Mouse (Mus musculus): ENCODE measurements around the gene Bcar3. TPM values are rescaled to one million over a fixed set of nuclear protein-coding genes. Genes with fewer than 3 reads are reported as not detected.

Gene Bcar3
- polyA plus RNA-seq, 1 experiment from 2014 or later: 6.8 TPM

DNA sequence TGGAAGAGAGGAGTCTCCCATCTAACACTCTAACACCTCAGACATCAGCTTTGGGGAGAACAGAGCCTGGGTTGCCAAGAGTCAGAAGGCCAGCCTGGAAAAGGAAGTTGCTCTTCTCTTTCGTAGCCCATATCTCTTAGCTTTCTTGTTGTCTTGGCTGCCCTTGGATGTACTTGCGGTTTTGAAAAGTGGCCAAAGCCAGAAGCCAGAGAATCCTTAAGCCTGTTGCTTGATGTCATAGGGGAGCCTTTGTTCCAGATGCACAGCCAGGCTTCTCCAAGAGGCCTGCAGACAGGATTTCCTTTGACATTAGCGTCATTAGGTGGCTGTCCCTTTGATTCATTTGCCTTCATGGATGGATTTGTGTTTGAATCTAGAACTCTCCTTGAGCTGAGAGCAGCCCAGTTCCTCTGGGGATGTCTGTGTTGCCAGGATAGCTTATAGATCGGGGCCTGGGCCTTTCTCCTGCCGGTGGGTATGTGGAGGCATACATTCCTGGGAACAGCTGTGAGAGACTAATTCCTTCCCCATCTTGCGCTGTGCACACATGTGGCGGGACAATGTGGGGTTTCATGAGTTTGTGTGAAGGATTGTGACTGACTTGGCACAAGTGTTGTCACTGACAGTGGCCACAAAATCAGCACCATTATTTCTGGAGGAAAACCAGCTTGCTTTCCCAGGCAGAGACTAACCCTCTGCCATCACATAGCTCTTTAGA is 137.0 kb downstream of the Bcar3 start:
- 53% methylated on average over 7 of the region's 7 CpGs for WGBS (ENCODE audit: insufficient replicate concordance)
- no peaks in the 10 kb centered on the region for H3K36me3 ChIP-seq
- H3K27me3 ChIP-seq (replicated peaks): no peaks in the 10 kb centered on the region
- H3K4me2 ChIP-seq: no peak overlapping the region
- no peak overlapping the region for H3K9ac ChIP-seq
- H3K27ac ChIP-seq: no peak overlapping the region
- peaks cover 15% of the 10 kb centered on the region for H3K4me1 ChIP-seq
- H3K9me3 ChIP-seq (replicated peaks): no peaks in the 10 kb centered on the region
- no peak overlapping the region for H3K4me3 ChIP-seq
- ATAC-seq: no peak

DNA sequence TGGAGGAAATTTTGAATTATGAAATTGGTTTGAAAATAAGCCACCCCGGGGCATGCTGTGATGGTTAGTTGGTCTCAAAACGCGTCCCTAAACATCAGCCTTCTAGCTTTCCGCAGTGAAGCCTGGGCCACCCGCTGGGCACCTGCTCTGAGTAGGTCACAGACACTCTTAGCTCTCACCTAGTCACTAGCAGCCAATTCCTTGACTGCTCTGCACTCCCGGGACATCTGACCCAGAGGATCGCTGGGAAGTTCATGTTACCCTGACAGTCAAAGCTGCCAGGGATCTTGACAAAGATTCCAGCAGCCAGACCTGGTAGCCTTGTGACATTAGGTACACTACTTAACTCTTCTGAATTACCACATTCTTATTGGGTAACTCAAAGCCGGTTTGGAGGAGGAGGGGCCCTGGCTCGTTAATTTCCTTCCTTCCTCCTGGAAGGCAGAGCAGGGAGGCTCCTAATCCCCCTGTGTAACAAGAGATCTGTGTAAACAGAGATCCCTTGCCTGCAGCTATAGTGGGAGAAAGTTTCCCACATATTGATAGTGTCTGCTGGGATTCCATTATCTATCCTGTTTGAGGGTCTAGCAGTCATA is 139.0 kb downstream of the Bcar3 start:
- 29% methylated on average over 9 of the region's 9 CpGs for WGBS (ENCODE audit: insufficient replicate concordance)
- ATAC-seq: no peak
- H3K36me3 ChIP-seq: no peaks in the 10 kb centered on the region
- no peak overlapping the region for H3K9ac ChIP-seq
- no peak overlapping the region for H3K4me3 ChIP-seq
- no peaks in the 10 kb centered on the region for H3K9me3 ChIP-seq (replicated peaks)
- H3K27ac ChIP-seq: no peak overlapping the region
- no peaks in the 10 kb centered on the region for H3K27me3 ChIP-seq (replicated peaks)
- peak overlapping the region; percentile 21; the same call in 1 of the 2 replicates for H3K4me2 ChIP-seq
- H3K4me1 ChIP-seq: peaks cover 15% of the 10 kb centered on the region

DNA sequence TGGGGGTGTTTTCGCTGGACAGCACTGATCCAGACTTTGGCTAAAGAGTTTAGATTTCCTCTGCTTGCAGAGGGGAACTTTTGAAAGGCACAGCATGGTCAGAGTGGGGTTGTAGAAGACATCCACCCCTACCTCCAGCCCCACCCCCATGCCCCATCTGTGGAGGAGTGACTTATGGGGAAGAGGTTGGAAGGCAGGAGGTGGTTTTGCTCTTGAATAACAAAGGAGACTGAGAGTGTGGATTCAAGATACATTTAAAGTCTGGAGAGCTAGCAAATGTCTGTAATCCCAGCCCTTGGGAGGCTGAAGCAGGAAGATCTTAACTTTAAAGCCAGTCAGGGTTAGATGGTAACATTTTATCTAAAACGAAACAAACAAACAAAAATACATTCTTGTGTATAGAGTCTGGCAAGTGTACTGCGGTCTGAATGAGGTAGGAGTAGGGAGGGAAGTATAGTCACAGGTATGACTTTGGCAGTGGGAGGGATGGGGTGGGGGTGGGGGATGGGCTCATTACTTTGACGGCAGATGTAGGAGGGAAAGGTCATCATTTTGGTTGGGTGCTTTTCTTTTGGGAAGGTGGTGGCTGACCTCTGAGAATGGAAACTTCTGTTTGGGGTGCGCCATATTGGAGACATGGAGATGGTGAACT is 140.2 kb downstream of the Bcar3 start:
- Histone ChIP-seq H3K27ac (no peak overlapping the region), H3K36me3 (no peaks in the 10 kb centered on the region), H3K4me3 (no peak overlapping the region), H3K4me1 (peaks cover 12% of the 10 kb centered on the region), H3K9ac (no peak overlapping the region), H3K4me2 (peak overlapping the region; percentile 16), H3K9me3 (replicated peaks) (no peaks in the 10 kb centered on the region), H3K27me3 (replicated peaks) (no peaks in the 10 kb centered on the region)
- no peak for ATAC-seq
- 74% methylated on average over 5 of the region's 5 CpGs for WGBS (ENCODE audit: insufficient replicate concordance)

DNA sequence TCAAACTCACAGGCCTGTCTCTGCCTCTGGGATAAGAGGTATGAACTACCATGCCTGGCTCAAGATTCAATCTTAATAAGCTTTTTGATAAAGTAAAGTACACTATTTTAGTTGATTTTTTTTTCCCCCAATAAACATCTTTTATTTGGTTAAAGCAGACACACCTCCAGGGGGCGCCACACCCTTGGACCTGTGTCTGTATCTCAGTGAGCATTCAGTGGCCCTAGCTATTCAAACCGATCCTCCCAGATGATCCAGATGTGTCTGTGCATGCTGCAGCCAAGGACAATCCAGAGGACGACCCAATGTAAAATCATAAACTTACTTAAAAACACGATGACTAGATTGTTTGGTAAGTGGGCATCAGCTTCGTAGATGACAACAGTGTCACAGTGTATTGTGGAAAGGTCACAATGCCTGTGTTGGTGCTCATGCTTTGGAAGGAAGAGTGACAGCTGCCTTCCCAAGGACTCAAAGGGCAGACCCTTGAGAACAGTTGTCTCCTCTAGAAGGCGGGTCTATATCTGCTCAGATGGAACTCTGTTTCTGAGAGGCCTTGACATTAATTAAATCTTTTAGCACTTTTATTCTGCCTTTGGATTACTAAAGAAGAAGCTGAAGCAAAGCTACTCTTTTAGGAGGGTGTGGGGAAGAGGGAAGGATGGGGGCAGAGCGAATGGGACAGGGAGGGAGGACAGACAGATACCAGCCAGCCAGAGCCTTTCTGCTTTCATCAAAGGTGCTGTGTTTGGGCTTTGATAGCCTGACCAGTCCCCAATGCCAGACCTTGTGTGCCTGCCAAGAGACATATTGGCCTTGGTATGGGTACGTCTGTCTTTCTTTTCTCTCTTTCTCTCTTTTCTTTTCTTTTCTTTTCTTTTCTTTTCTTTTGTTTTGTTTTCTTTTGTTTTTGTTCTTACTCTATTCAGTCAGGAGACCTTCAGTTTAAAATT is 141.3 kb downstream of the Bcar3 start:
- Histone ChIP-seq H3K27ac (no peak overlapping the region), H3K4me1 (peaks cover 12% of the 10 kb centered on the region), H3K27me3 (replicated peaks) (no peaks in the 10 kb centered on the region), H3K9me3 (replicated peaks) (no peaks in the 10 kb centered on the region), H3K36me3 (no peaks in the 10 kb centered on the region), H3K9ac (no peak overlapping the region), H3K4me3 (no peak overlapping the region), H3K4me2 (no peak overlapping the region)
- WGBS (ENCODE audit: insufficient replicate concordance): 72% methylated on average over 8 of the region's 8 CpGs
- no peak for ATAC-seq

DNA sequence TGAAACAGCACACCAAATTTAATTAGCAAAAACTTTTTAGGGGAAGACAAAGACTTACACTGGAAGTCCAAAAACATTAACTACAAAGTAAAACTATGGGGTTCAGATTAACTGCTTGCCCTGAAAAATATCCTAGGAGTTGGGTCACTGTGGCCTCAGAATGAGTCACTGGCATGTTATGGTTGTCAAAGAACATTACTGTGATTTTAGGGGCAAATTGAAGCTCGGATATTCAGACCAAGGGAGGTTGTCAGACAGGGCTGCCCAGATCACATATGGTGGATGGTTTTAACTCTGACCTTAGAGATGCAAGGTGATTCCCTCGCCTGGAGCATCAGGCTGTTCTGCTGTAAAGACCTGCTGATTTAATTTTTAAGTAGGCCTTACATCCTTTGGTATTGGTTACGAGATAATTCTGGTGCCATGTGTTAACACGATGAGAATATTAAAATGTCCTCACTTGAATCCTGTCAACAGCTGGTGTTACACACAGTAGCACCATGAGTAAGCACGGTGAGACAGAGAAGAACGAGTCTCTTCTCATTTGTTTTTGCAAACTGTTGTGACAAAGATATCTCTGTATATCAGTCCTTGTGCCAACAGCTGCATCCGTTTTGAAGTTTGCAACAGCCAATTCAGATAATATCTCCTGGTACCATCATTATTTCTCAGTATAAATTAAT is 144.3 kb downstream of the Bcar3 start:
- H3K36me3 ChIP-seq: no peaks in the 10 kb centered on the region
- no peak overlapping the region for H3K4me2 ChIP-seq
- H3K4me1 ChIP-seq: peaks cover 7% of the 10 kb centered on the region
- H3K9me3 ChIP-seq (replicated peaks): no peaks in the 10 kb centered on the region
- ATAC-seq: no peak
- no peaks in the 10 kb centered on the region for H3K27me3 ChIP-seq (replicated peaks)
- no peak overlapping the region for H3K4me3 ChIP-seq
- no peak overlapping the region for H3K9ac ChIP-seq
- H3K27ac ChIP-seq: no peak overlapping the region
- WGBS (ENCODE audit: insufficient replicate concordance): 60% methylated on average over 7 of the region's 7 CpGs

DNA sequence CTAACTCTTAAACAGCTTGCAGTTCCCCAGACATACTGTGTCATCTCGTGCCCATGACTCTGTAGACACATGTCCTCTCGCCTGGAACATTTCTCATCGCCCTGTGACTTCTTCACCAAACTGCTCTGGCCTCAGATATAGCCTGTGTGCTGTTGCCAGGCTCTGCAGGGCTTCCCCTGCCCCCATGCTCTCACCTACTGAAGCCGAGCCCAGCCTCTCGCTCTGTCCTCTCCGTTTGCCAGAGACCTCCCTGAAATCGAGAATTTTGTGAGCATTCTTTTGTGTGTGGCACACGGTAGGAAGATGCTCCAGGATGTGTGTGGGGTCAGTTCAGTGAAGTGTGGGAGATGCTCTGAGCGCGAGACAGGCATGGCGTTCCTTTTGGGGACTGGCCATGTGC is 151.8 kb downstream of the Bcar3 start:
- no peak overlapping the region for H3K4me3 ChIP-seq
- ATAC-seq: no peak
- H3K4me1 ChIP-seq: no peaks in the 10 kb centered on the region
- peaks cover 12% of the 10 kb centered on the region for H3K36me3 ChIP-seq
- WGBS (ENCODE audit: insufficient replicate concordance): 71% methylated on average over 11 of the region's 11 CpGs
- no peaks in the 10 kb centered on the region for H3K9me3 ChIP-seq (replicated peaks)
- H3K4me2 ChIP-seq: no peak overlapping the region
- no peak overlapping the region for H3K9ac ChIP-seq
- no peak overlapping the region for H3K27ac ChIP-seq
- no peaks in the 10 kb centered on the region for H3K27me3 ChIP-seq (replicated peaks)

DNA sequence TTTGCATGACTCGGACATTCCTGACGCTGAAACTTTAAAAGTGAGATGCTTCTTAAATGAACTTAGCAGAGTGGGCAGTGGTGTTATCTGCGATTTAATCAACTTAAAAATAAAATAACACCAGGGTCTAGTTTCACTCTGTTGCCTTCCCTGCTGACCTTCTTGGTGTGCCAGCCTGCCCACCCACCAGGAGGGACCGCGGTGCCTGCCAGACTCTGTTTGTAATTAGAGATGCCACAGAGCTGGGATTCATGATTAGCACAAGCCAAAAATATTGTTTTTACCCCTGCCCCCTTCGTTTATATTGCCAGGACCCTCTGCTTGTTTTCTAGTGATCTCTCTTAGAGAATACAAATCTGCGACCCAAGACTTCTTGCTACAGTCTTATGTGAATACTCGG is 152.7 kb downstream of the Bcar3 start:
- Histone ChIP-seq H3K4me1 (no peaks in the 10 kb centered on the region), H3K36me3 (peaks cover 12% of the 10 kb centered on the region), H3K27me3 (replicated peaks) (no peaks in the 10 kb centered on the region), H3K4me2 (no peak overlapping the region), H3K27ac (no peak overlapping the region), H3K9me3 (replicated peaks) (no peaks in the 10 kb centered on the region), H3K4me3 (no peak overlapping the region), H3K9ac (no peak overlapping the region)
- ATAC-seq: no peak
- WGBS (ENCODE audit: insufficient replicate concordance): 79% methylated on average over 8 of the region's 8 CpGs

DNA sequence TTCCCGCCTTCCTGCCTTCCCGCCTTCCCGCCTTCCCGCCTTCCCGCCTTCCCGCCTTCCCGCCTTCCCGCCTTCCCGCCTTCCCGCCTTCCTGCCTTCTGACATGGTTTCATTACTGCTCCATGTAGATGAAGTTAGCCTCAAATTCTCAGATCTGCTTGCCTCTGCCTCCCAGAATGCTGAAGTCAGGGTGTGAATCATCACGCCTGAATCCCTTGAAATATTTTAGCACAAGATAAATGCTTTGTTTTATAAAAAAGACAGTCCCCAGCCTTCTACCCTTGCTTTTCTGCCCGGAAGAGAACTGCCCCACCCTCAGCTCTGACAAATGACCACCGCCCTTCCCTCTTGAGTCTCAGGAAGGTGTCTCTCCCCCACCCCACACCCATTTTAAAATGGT is 154.3 kb downstream of the Bcar3 start:
- H3K9ac ChIP-seq: no peak overlapping the region
- 87% methylated on average over 13 of the region's 13 CpGs for WGBS (ENCODE audit: insufficient replicate concordance)
- H3K27ac ChIP-seq: no peak overlapping the region
- H3K9me3 ChIP-seq (replicated peaks): no peaks in the 10 kb centered on the region
- peaks cover 12% of the 10 kb centered on the region for H3K36me3 ChIP-seq
- no peaks in the 10 kb centered on the region for H3K27me3 ChIP-seq (replicated peaks)
- no peak overlapping the region for H3K4me3 ChIP-seq
- ATAC-seq: no peak
- H3K4me2 ChIP-seq: no peak overlapping the region
- no peaks in the 10 kb centered on the region for H3K4me1 ChIP-seq

DNA sequence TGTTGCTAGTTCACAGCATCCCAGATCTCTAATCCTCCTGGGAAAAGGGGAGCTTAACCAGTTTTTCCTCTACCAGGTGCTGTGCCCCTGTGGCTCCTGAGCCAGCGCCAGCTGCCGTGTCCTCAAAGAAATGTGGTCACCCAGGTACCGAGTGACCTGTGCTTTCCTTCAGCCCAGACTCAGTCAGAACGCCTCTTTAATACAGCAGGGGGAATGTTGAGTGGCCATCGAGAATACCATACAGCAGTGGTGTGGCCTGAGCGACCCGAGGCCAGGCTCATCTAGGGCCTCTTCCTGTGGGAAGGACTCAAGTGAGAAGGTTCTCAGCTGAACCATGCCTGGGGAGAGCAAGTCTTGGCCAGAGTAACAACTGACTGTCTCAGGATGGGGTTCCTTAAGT is 156.1 kb downstream of the Bcar3 start:
- Histone ChIP-seq H3K4me1 (no peaks in the 10 kb centered on the region), H3K36me3 (peaks cover 7% of the 10 kb centered on the region; the same call in 1 of the 2 replicates), H3K27ac (no peak overlapping the region), H3K27me3 (replicated peaks) (no peaks in the 10 kb centered on the region), H3K4me3 (no peak overlapping the region), H3K9ac (no peak overlapping the region), H3K9me3 (replicated peaks) (no peaks in the 10 kb centered on the region), H3K4me2 (no peak overlapping the region)
- no peak for ATAC-seq
- 56% methylated on average over 7 of the region's 7 CpGs for WGBS (ENCODE audit: insufficient replicate concordance)

DNA sequence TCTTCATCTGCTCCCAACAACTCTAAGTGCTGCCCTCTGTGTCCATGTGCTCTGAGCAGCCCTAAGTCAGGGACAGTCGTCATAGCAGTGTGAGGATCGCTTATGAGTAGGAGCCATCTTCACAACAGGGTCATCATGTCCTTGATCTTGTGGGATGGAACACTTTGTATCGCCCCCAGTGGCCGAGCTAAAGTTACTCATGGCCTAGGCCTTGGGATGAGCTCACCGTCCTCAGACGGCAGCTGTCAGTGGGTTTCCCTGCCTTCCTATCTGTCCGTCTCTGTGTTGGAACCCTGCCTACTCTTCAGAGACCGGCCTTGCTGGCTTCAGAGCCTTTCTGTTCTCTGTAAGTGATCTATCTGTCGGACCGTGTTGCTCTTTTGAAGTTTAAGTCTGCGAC is 159.9 kb downstream of the Bcar3 start:
- Histone ChIP-seq H3K4me2 (no peak overlapping the region), H3K27ac (no peak overlapping the region), H3K36me3 (no peaks in the 10 kb centered on the region), H3K9ac (no peak overlapping the region), H3K27me3 (replicated peaks) (no peaks in the 10 kb centered on the region), H3K4me1 (peaks cover 16% of the 10 kb centered on the region), H3K9me3 (replicated peaks) (no peaks in the 10 kb centered on the region), H3K4me3 (no peak overlapping the region)
- WGBS (ENCODE audit: insufficient replicate concordance): 75% methylated on average over 11 of the region's 11 CpGs
- no peak for ATAC-seq

DNA sequence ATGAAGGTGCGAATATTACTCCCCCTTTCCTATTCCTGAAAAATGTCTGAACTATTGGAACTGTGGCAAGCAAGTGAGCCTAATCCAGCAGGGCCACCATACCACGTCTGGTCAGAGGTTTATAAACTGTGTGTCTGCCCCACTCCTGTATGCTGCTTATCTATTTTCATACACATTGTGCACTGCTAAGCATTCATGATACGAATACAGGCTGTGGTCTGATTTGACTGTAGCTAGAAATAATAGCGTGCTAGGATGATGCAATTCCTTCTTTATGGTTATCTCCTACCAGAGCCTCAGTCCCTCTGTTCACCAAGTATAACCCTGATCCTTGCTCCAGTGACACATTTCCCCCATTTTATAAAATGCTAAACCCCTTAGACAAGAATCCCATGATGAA is 162.2 kb downstream of the Bcar3 start:
- no peaks in the 10 kb centered on the region for H3K36me3 ChIP-seq
- H3K4me1 ChIP-seq: peaks cover 16% of the 10 kb centered on the region
- H3K27ac ChIP-seq: no peak overlapping the region
- H3K9ac ChIP-seq: no peak overlapping the region
- no peak overlapping the region for H3K4me2 ChIP-seq
- H3K9me3 ChIP-seq (replicated peaks): no peaks in the 10 kb centered on the region
- WGBS (ENCODE audit: insufficient replicate concordance): 41% methylated on average over 4 of the region's 4 CpGs
- H3K27me3 ChIP-seq (replicated peaks): no peaks in the 10 kb centered on the region
- peak; percentile 80 for ATAC-seq
- H3K4me3 ChIP-seq: no peak overlapping the region
